Mouse (Mus musculus) stomach, postnatal 0 days (tissue): ENCODE results near the gene Tars2.

Experiments
- CTCF ChIP-seq: IDR thresholded peaks from 2 replicates; pipeline ENCODE4 v1.5.1; 2016; ENCODE audit warnings: antibody characterized with exemption, low read depth, mild to moderate bottlenecking, moderate library complexity
- EP300 ChIP-seq: optimal IDR thresholded peaks from 2 replicates; pipeline ENCODE3; 2016; ENCODE audit warnings: antibody characterized with exemption

GRCm38 (mm10) chr3:95725863-95726262 is 34.1 kb downstream of the Tars2 start:
- TF ChIP-seq CTCF (no peak), EP300 (no peak)
